Mouse (Mus musculus): Measurements from ENCODE around the gene Ifi27. TPM values are rescaled to one million over a fixed set of nuclear protein-coding genes. Genes with fewer than 3 reads are reported as not detected.

Ifi27 gene
- 45.6 and 51.1 TPM in 2 replicates for polyA plus RNA-seq (2015; fragmentation: Nextera tagmentation; extraction: Ambion mirVana)

DNA sequence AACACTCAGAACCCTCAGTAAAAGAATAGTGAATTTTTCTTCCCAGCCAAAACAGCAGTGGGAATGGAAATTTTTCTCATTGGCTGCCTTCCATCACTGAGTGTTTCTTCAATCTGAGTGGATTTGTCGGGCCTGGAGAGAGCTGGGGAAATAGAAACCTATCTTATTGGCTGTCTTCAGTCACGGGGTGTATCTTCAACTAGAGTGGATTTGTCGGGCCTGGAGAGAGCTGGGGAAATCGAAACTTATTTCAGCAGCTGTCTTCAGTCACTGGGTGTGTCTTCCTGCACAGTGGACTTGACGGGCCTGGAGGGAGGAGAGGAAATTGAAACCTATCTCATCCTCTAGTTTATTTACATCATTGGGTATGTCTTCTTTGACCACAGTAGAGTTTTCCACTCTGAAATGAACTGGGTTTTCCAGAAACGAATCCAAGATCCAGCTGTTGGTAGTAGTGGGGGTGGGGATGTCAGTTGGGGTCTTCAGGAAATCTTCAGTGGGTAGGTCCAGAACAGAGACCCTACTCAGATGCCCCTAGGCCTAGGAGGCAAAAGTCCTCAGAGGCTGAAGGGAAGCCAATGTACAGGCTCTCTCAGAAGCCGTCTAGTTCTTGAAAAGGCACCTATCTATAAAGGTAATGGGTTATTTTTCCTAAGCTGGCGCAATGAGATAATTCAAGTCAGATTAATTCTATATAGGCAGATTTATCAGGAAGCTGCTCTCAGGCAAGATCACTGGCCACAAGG lies at the start of gene Ifi27:
Ifi27 (plus strand) TSS at position 226 of the 746 bp plus-strand sequence.
- peak; percentile 96 for ATAC-seq (ENCODE audit: borderline replicate concordance, extremely low read depth, low FRiP score, low TSS enrichment)
- Histone ChIP-seq H3K36me3 (no peaks in the 10 kb centered on the region), H3K9ac (no peak within 1 kb of the TSS), H3K9me3 (no peaks in the 10 kb centered on the region), H3K4me1 (no peaks in the 10 kb centered on the region), H3K27me3 (no peaks in the 10 kb centered on the region), H3K27ac (no peak within 1 kb of the TSS), H3K4me2 (peak within 1 kb of the TSS; percentile 49), H3K4me3 (peak within 1 kb of the TSS; percentile 35)
- whole genome bisulfite sequencing, result 47% methylated on average over 8 of the region's 8 CpGs

DNA sequence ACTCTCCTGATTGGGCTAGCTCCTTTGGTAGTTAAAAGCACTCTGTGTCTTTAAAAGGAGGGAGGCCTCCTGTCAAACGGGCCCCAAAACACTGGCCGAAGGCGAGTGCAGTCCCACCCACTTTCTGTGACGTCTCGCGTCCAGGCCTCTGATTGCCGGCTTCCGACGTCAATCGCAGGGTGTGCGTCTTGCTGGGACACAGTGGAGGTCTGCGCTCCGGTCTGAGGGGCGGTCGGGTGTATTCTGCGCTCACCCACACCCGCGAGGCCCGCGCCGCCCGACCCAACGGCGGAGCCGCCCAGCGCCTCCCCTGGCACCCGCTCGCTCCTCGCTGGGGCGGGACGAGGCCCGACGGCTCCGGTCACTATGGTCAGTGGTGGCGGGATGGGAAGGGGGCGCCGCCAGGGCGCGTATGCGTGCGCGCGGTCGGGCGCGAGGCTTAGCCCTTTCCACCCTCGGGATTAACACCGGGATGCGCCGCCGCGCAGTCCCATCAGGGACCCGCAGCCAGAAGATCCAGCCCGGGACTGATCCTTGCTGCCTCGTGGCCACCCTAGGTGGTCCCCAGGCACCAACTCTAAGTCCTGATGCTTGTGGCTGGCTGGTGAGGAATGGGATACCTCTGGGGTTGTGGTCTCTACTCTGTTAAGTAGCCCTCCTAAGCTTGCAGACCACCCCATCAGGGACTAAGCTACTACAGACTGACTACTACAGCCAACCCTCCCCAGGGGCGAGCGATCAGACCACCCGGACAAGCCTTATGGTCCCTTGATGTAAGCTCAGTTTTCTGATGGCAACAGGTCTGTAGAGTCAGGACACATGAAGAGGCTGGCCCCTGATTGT lies 45.3 kb upstream of the Ifi27 start, which contains the start of gene Otub2:
Otub2 (plus strand) TSS at position 178 of the 843 bp plus-strand sequence.
- under 1% methylated on average over 58 of the region's 58 CpGs for WGBS
- H3K9ac ChIP-seq, result peak within 1 kb of the TSS; percentile 64
- H3K4me3 ChIP-seq, result peak within 1 kb of the TSS; percentile 83
- H3K27me3 ChIP-seq, result no peaks in the 10 kb centered on the region
- ATAC-seq (ENCODE audit: borderline replicate concordance, extremely low read depth, low FRiP score, low TSS enrichment), result peak; percentile 99
- H3K27ac ChIP-seq, result no peak within 1 kb of the TSS
- H3K4me2 ChIP-seq, result peak within 1 kb of the TSS; percentile 72
- no peaks in the 10 kb centered on the region for H3K9me3 ChIP-seq
- peaks cover 13% of the 10 kb centered on the region for H3K4me1 ChIP-seq
- H3K36me3 ChIP-seq, result no peaks in the 10 kb centered on the region

- Histone ChIP-seq H3K4me3 (peak overlapping the region; percentile 83), H3K9ac (peak overlapping the region; percentile 64), H3K36me3 (no peaks in the 10 kb centered on the region), H3K4me1 (peaks cover 13% of the 10 kb centered on the region), H3K27ac (no peak overlapping the region), H3K9me3 (no peaks in the 10 kb centered on the region), H3K27me3 (no peaks in the 10 kb centered on the region), H3K4me2 (peak overlapping the region; percentile 72)
- ATAC-seq (ENCODE audit: borderline replicate concordance, extremely low read depth, low FRiP score, low TSS enrichment), result no peak
- WGBS, result 71% methylated on average over 2 of the region's 2 CpGs
These were observed 44.7 kb upstream of the Ifi27 start for GRCm38 (mm10) chr12:103389348-103389727.

DNA sequence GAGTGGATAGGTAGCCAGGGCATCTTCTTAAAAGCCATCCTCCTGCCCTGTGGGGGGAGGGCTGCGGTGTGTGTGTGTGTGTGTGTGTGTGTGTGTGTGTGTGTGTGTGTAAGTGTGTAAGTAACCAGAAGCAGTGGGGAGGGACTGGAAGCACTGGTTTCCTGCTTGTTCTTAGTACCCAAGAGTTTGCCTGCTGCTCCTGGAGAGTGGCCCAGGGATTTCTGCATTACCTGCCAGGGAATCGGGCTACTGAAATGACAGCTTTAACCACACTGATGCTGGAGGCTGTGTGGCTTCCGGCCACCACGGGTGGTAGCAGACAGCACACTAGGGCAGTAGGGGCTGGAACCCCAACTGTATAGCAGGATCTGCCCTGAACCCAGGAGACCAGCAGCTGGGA lies 44.0 kb upstream of the Ifi27 start:
- Histone ChIP-seq H3K27me3 (no peaks in the 10 kb centered on the region), H3K4me1 (peaks cover 13% of the 10 kb centered on the region), H3K4me2 (peak overlapping the region; percentile 6; the same call in 1 of the 2 replicates), H3K27ac (no peak overlapping the region), H3K4me3 (no peak overlapping the region), H3K9me3 (no peaks in the 10 kb centered on the region), H3K36me3 (no peaks in the 10 kb centered on the region), H3K9ac (no peak overlapping the region)
- no peak for ATAC-seq (ENCODE audit: borderline replicate concordance, extremely low read depth, low FRiP score, low TSS enrichment)
- WGBS, result 61% methylated on average over 4 of the region's 4 CpGs

GRCm38 (mm10) chr12:103391098-103391497 lies 42.9 kb upstream of the Ifi27 start:
- H3K36me3 ChIP-seq, result no peaks in the 10 kb centered on the region
- H3K4me2 ChIP-seq, result no peak overlapping the region
- H3K4me1 ChIP-seq, result peaks cover 17% of the 10 kb centered on the region
- no peak overlapping the region for H3K9ac ChIP-seq
- 49% methylated on average over 7 of the region's 7 CpGs for WGBS
- no peaks in the 10 kb centered on the region for H3K27me3 ChIP-seq
- H3K9me3 ChIP-seq, result no peaks in the 10 kb centered on the region
- H3K27ac ChIP-seq, result no peak overlapping the region
- H3K4me3 ChIP-seq, result no peak overlapping the region
- ATAC-seq (ENCODE audit: borderline replicate concordance, extremely low read depth, low FRiP score, low TSS enrichment), result no peak

DNA sequence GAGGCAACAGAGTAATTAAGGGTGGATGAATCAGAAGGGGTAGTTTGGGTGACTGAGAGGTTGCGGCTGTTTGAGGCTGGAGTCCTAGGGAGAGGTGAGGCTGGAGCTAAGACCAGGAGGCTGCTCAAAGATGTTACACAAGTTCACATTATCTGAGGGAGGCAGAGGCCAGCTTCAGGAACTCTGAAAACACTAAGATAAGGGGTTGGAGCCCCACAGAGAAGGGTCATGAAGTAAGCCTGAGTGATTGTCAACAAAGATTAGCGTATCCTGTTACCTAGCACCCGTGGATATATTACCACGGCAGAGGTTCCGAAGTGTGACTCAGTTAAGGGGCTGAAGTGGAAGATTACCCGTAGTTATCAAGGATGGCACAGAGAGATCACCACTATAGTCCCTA lies 40.5 kb upstream of the Ifi27 start:
- no peak overlapping the region for H3K4me2 ChIP-seq
- 33% methylated on average over 6 of the region's 6 CpGs for WGBS
- H3K4me3 ChIP-seq, result no peak overlapping the region
- no peaks in the 10 kb centered on the region for H3K36me3 ChIP-seq
- H3K27me3 ChIP-seq, result no peaks in the 10 kb centered on the region
- no peaks in the 10 kb centered on the region for H3K9me3 ChIP-seq
- H3K9ac ChIP-seq, result no peak overlapping the region
- no peak overlapping the region for H3K27ac ChIP-seq
- ATAC-seq (ENCODE audit: borderline replicate concordance, extremely low read depth, low FRiP score, low TSS enrichment), result no peak
- H3K4me1 ChIP-seq, result peaks cover 27% of the 10 kb centered on the region

- Histone ChIP-seq H3K4me2 (no peak overlapping the region), H3K27ac (peak overlapping the region; percentile 41; the same call in 1 of the 2 replicates), H3K4me3 (no peak overlapping the region), H3K36me3 (no peaks in the 10 kb centered on the region), H3K27me3 (no peaks in the 10 kb centered on the region), H3K4me1 (peaks cover 21% of the 10 kb centered on the region; the same call in 1 of the 2 replicates), H3K9ac (no peak overlapping the region), H3K9me3 (no peaks in the 10 kb centered on the region)
- no peak for ATAC-seq (ENCODE audit: borderline replicate concordance, extremely low read depth, low FRiP score, low TSS enrichment)
- WGBS, result 55% methylated on average over 12 of the region's 12 CpGs
These were observed 38.3 kb upstream of the Ifi27 start for GRCm38 (mm10) chr12:103395486-103396275.

DNA sequence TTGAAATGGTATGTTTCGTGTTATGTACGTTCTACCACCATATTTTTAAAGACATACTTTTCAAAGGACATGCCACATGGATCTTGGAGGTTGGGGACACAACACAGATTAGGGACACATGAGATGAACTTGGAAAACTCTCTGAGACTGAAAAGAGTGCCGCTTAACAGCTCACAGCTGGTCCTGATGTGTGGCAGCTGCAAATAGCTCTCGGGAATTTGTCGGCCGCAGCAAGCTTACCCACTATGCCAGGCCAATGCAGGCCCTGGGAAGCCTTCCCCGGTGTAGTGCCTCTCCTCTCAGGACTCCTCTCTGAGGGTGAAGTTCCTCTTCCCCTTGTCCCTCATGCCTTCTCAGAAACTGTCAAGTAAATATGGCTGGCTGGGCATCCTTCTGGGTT lies 37.3 kb upstream of the Ifi27 start:
- H3K36me3 ChIP-seq, result no peaks in the 10 kb centered on the region
- ATAC-seq (ENCODE audit: borderline replicate concordance, extremely low read depth, low FRiP score, low TSS enrichment), result no peak; the same call in 1 of the 2 replicates
- no peaks in the 10 kb centered on the region for H3K9me3 ChIP-seq
- H3K27me3 ChIP-seq, result no peaks in the 10 kb centered on the region
- 42% methylated on average over 7 of the region's 7 CpGs for WGBS
- H3K4me2 ChIP-seq, result peak overlapping the region; percentile 20; the same call in 1 of the 2 replicates
- peak overlapping the region; percentile 67; the same call in 1 of the 2 replicates for H3K27ac ChIP-seq
- no peak overlapping the region for H3K4me3 ChIP-seq
- H3K4me1 ChIP-seq, result peaks cover 14% of the 10 kb centered on the region; the same call in 1 of the 2 replicates
- no peak overlapping the region for H3K9ac ChIP-seq

DNA sequence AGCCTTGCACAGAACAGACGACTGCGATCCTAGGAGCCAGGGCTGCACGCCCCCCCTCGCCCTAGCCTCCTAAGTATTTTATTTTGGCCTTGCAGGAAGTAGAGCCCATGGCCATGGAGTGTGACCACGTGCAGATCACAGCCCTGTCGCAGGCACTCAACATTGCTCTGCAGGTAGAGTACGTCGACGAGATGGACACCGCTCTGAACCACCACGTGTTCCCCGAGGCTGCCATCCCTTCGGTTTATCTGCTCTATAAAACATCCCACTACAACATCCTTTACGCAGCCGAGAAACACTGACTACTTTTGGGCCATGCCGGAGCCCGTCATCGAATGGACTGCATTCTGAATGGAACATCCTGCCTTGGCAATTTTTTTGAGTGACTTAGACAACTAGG lies 29.9 kb upstream of the Ifi27 start:
- no peak for ATAC-seq (ENCODE audit: borderline replicate concordance, extremely low read depth, low FRiP score, low TSS enrichment)
- Histone ChIP-seq H3K9ac (no peak overlapping the region), H3K27ac (no peak overlapping the region), H3K27me3 (no peaks in the 10 kb centered on the region), H3K9me3 (no peaks in the 10 kb centered on the region), H3K4me1 (no peaks in the 10 kb centered on the region), H3K4me3 (no peak overlapping the region), H3K4me2 (no peak overlapping the region), H3K36me3 (peaks cover 43% of the 10 kb centered on the region)
- 83% methylated on average over 18 of the region's 18 CpGs for WGBS

DNA sequence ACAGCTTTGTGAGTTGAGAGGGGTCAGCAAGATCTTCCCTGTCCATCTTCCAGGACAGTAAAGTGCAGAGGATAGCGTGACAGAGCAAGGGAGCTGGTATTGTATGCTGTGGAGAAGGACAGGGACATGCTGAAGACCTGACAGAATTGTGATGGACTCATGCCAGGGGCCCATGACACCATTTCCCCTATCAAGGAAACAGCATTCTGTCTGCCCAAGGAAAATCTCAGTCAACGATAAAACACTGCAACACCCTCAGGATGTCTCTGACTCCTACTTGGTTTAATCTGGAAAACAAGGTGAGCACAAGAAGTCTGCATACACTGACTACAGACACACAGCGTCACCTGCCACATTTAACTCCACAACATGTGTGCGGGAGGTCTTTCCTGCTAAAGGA lies 26.3 kb upstream of the Ifi27 start, which contains the start of gene 9330161L09Rik:
9330161L09Rik (minus strand) TSS at position 101 of the 400 bp plus-strand sequence.
- no peaks in the 10 kb centered on the region for H3K4me1 ChIP-seq
- 90% methylated on average over 4 of the region's 4 CpGs for WGBS
- H3K9ac ChIP-seq, result no peak within 1 kb of the TSS
- H3K27me3 ChIP-seq, result no peaks in the 10 kb centered on the region
- H3K4me2 ChIP-seq, result no peak within 1 kb of the TSS
- H3K27ac ChIP-seq, result no peak within 1 kb of the TSS
- H3K36me3 ChIP-seq, result peaks cover 73% of the 10 kb centered on the region
- no peaks in the 10 kb centered on the region for H3K9me3 ChIP-seq
- no peak for ATAC-seq (ENCODE audit: borderline replicate concordance, extremely low read depth, low FRiP score, low TSS enrichment)
- no peak within 1 kb of the TSS for H3K4me3 ChIP-seq

- Histone ChIP-seq H3K27me3 (no peaks in the 10 kb centered on the region), H3K4me1 (no peaks in the 10 kb centered on the region), H3K9me3 (no peaks in the 10 kb centered on the region), H3K27ac (no peak overlapping the region), H3K36me3 (peaks cover 77% of the 10 kb centered on the region), H3K4me3 (no peak overlapping the region), H3K4me2 (no peak overlapping the region), H3K9ac (no peak overlapping the region)
- no peak for ATAC-seq (ENCODE audit: borderline replicate concordance, extremely low read depth, low FRiP score, low TSS enrichment)
- WGBS, result 89% methylated on average over 10 of the region's 10 CpGs
These were observed 25.9 kb upstream of the Ifi27 start for GRCm38 (mm10) chr12:103408144-103408543.

Data from lung, embryonic 15.5 days (tissue).